Mouse (Mus musculus): ENCODE data around the gene Dlg2.

The Dlg2 gene

GRCm38 (mm10) chr7:92184371-92185059, 1708.0 kb downstream of the Dlg2 start:
- DNase-seq (ENCODE audit: low spot score): no peak

- DNase-seq (ENCODE audit: low spot score): no peak
Measured at GRCm38 (mm10) chr7:92186341-92186740, 1709.9 kb downstream of the Dlg2 start.

GRCm38 (mm10) chr7:92189149-92189548, 1712.7 kb downstream of the Dlg2 start:
- DNase-seq (ENCODE audit: low spot score): no peak

- no peak for DNase-seq (ENCODE audit: low spot score)
Measured at GRCm38 (mm10) chr7:92196004-92196403, 1719.5 kb downstream of the Dlg2 start.

GRCm38 (mm10) chr7:92197621-92198020, 1721.1 kb downstream of the Dlg2 start:
- no peak for DNase-seq (ENCODE audit: low spot score)

- no peak for DNase-seq (ENCODE audit: low spot score)
Measured at GRCm38 (mm10) chr7:92199131-92199530, 1722.7 kb downstream of the Dlg2 start.

GRCm38 (mm10) chr7:92210701-92211100, 1734.2 kb downstream of the Dlg2 start:
- no peak for DNase-seq (ENCODE audit: low spot score)

GRCm38 (mm10) chr7:92213751-92214150, 1737.3 kb downstream of the Dlg2 start:
- no peak for DNase-seq (ENCODE audit: low spot score)

GRCm38 (mm10) chr7:92218171-92218570, 1741.7 kb downstream of the Dlg2 start:
- DNase-seq (ENCODE audit: low spot score): no peak

- no peak for DNase-seq (ENCODE audit: low spot score)
Measured at GRCm38 (mm10) chr7:92220619-92221018, 1744.1 kb downstream of the Dlg2 start.

- DNase-seq (ENCODE audit: low spot score): no peak
Measured at GRCm38 (mm10) chr7:92234476-92235202, 1758.2 kb downstream of the Dlg2 start.

- DNase-seq (ENCODE audit: low spot score): no peak
Measured at GRCm38 (mm10) chr7:92235541-92236031, 1759.1 kb downstream of the Dlg2 start.

GRCm38 (mm10) chr7:92240908-92241307, 1764.4 kb downstream of the Dlg2 start:
- no peak for DNase-seq (ENCODE audit: low spot score)

- no peak for DNase-seq (ENCODE audit: low spot score)
Measured at GRCm38 (mm10) chr7:92247594-92247993, 1771.1 kb downstream of the Dlg2 start.

GRCm38 (mm10) chr7:92248619-92249018, 1772.1 kb downstream of the Dlg2 start:
- no peak for DNase-seq (ENCODE audit: low spot score)

- DNase-seq (ENCODE audit: low spot score): no peak
Measured at GRCm38 (mm10) chr7:92258148-92258547, 1781.7 kb downstream of the Dlg2 start.

GRCm38 (mm10) chr7:92258701-92259100, 1782.2 kb downstream of the Dlg2 start:
- DNase-seq (ENCODE audit: low spot score): no peak

- DNase-seq (ENCODE audit: low spot score): no peak
Measured at GRCm38 (mm10) chr7:92264325-92264724, 1787.9 kb downstream of the Dlg2 start.

GRCm38 (mm10) chr7:92264964-92265363, 1788.5 kb downstream of the Dlg2 start:
- no peak for DNase-seq (ENCODE audit: low spot score)

GRCm38 (mm10) chr7:92275353-92275752, 1798.9 kb downstream of the Dlg2 start:
- DNase-seq (ENCODE audit: low spot score): no peak

- DNase-seq (ENCODE audit: low spot score): no peak
Measured at GRCm38 (mm10) chr7:92277629-92278028, 1801.2 kb downstream of the Dlg2 start.

- DNase-seq (ENCODE audit: low spot score): no peak
Measured at GRCm38 (mm10) chr7:92280925-92281324, 1804.5 kb downstream of the Dlg2 start.

GRCm38 (mm10) chr7:92287058-92287457, 1810.6 kb downstream of the Dlg2 start:
- DNase-seq (ENCODE audit: low spot score): no peak
